Mouse (Mus musculus) naive thymus-derived CD4-positive, alpha-beta T cell, adult 2 months (primary cell): Measurements from ENCODE around the gene Mterf1b.
"Not testable (repeated sequence)": the region's sequence is repeated elsewhere in the genome, so short reads cannot be mapped to it uniquely, and the experiment has no call there.

Experiments
- DNase-seq: peaks from one replicate; pipeline ENCODE4 v3.0.0-alpha.2; 2011; ENCODE audit warnings: low read depth

Gene Mterf1b

GRCm38 (mm10) chr5:4191671-4192480, at the start of gene Mterf1b:
Gene Mterf1b (plus strand): TSS chr5:4192367.
- DNase-seq = peak; percentile 60

GRCm38 (mm10) chr5:4159418-4160071, 32.6 kb upstream of the Mterf1b start:
- DNase-seq = not testable (repeated sequence)

- DNase-seq = no peak
Observed at GRCm38 (mm10) chr5:4161554-4161953, 30.6 kb upstream of the Mterf1b start.

- no peak for DNase-seq
Observed at GRCm38 (mm10) chr5:4162461-4162860, 29.7 kb upstream of the Mterf1b start.

GRCm38 (mm10) chr5:4167813-4168529, 24.2 kb upstream of the Mterf1b start:
- not testable (repeated sequence) for DNase-seq

GRCm38 (mm10) chr5:4168530-4168926, 23.6 kb upstream of the Mterf1b start:
- not testable (repeated sequence) for DNase-seq

GRCm38 (mm10) chr5:4176421-4176820, 15.7 kb upstream of the Mterf1b start:
- DNase-seq = not testable (repeated sequence)

- DNase-seq = no peak
Observed at GRCm38 (mm10) chr5:4179364-4179763, 12.8 kb upstream of the Mterf1b start.

GRCm38 (mm10) chr5:4186815-4187214, 5.4 kb upstream of the Mterf1b start:
- no peak for DNase-seq

GRCm38 (mm10) chr5:4192481-4193246, 497 bp downstream of the Mterf1b start:
- peak; percentile 42 for DNase-seq

GRCm38 (mm10) chr5:4193247-4193628, 1.1 kb downstream of the Mterf1b start:
- DNase-seq = peak; percentile 16

GRCm38 (mm10) chr5:4194166-4194565, 2.0 kb downstream of the Mterf1b start:
- no peak for DNase-seq

GRCm38 (mm10) chr5:4195086-4195485, 2.9 kb downstream of the Mterf1b start:
- DNase-seq = no peak

- DNase-seq = peak; percentile 24
Observed at GRCm38 (mm10) chr5:4201368-4201767, 9.2 kb downstream of the Mterf1b start.

- DNase-seq = not testable (repeated sequence)
Observed at GRCm38 (mm10) chr5:4202276-4202810, 10.2 kb downstream of the Mterf1b start.

GRCm38 (mm10) chr5:4210082-4210481, 17.9 kb downstream of the Mterf1b start:
- DNase-seq = not testable (repeated sequence)

- no peak for DNase-seq
Observed at GRCm38 (mm10) chr5:4221309-4221708, 29.1 kb downstream of the Mterf1b start.

GRCm38 (mm10) chr5:4221981-4222623, 29.9 kb downstream of the Mterf1b start:
- no peak for DNase-seq

- DNase-seq = no peak
Observed at GRCm38 (mm10) chr5:4232163-4232562, 40.0 kb downstream of the Mterf1b start.

GRCm38 (mm10) chr5:4234505-4234904, 42.3 kb downstream of the Mterf1b start:
- no peak for DNase-seq

- DNase-seq = no peak
Observed at GRCm38 (mm10) chr5:4240120-4240519, 48.0 kb downstream of the Mterf1b start.
